Mouse (Mus musculus) spleen, adult 2 months (tissue): ENCODE measurements around the gene Gpr108. TPM values are rescaled to one million over a fixed set of nuclear protein-coding genes. Genes with fewer than 3 reads are reported as not detected.

Source experiments
- DNase-seq, 2 experiments: peaks; one replicate each; pipeline versions ENCODE4 v3.0.0 to v3.0.0-alpha.2; 2012 to 2021; ENCODE audit warnings: low spot score in 2 of 2, low read depth in 1 of 2
- H3K27ac ChIP-seq: fragments of 200-500 bp; 2 replicates; pipeline ENCODE4 v1.5.1; 2012; ENCODE audit warnings: low read length, inconsistent platforms; ENCODE audit not compliant: insufficient read depth
- H3K27me3 ChIP-seq: fragments of 200-500 bp; 2 replicates; pipeline ENCODE4 v1.6.1; 2012; ENCODE audit warnings: mild to moderate bottlenecking, moderate library complexity, low read length, inconsistent platforms; ENCODE audit not compliant: control insufficient read depth, insufficient read depth
- H3K36me3 ChIP-seq: fragments of 200-500 bp; 2 replicates; pipeline ENCODE4 v1.6.1; 2012; ENCODE audit warnings: mild to moderate bottlenecking, low read length, inconsistent platforms; ENCODE audit not compliant: control insufficient read depth, insufficient read depth
- H3K4me1 ChIP-seq: fragments of 200-500 bp; 2 replicates; pipeline ENCODE4 v1.6.1; 2011; ENCODE audit warnings: inconsistent platforms; ENCODE audit not compliant: control insufficient read depth, insufficient read depth, insufficient read length
- H3K4me3 ChIP-seq: fragments of 200-500 bp; 2 replicates; pipeline ENCODE4 v1.5.1; 2011; ENCODE audit warnings: mild to moderate bottlenecking, inconsistent platforms; ENCODE audit not compliant: insufficient read depth, insufficient read length; ENCODE audit errors: extremely low read depth
- CTCF ChIP-seq: fragments of 200-500 bp; IDR thresholded peaks from 2 replicates; pipeline ENCODE4 v1.5.1; 2011; ENCODE audit warnings: mild to moderate bottlenecking, inconsistent platforms; ENCODE audit not compliant: insufficient read depth, insufficient read length, insufficient replicate concordance; ENCODE audit errors: extremely low read depth
- POLR2A ChIP-seq: fragments of 200-500 bp; IDR thresholded peaks from 2 replicates; pipeline ENCODE4 v1.6.1; 2011; ENCODE audit warnings: low read depth, low read length, inconsistent platforms
- WGBS: fragments of 180-500 bp; shearing (Covaris S2); methylation state at CpG from one replicate; pipeline ENCODE4 v1.1.7; 2018; 5-methylcytosine and 5-hydroxymethylcytosine counted together
- polyA plus RNA-seq: library from polyadenylated mRNA; depleted of rRNA; stranded (reverse); fragments of >200 nt; gene quantifications from 2 replicates; pipeline ENCODE4 v1.2.3, GENCODE M21; 2012

Gpr108 gene
- polyA plus RNA-seq, 1 experiment: 38.5 TPM

DNA sequence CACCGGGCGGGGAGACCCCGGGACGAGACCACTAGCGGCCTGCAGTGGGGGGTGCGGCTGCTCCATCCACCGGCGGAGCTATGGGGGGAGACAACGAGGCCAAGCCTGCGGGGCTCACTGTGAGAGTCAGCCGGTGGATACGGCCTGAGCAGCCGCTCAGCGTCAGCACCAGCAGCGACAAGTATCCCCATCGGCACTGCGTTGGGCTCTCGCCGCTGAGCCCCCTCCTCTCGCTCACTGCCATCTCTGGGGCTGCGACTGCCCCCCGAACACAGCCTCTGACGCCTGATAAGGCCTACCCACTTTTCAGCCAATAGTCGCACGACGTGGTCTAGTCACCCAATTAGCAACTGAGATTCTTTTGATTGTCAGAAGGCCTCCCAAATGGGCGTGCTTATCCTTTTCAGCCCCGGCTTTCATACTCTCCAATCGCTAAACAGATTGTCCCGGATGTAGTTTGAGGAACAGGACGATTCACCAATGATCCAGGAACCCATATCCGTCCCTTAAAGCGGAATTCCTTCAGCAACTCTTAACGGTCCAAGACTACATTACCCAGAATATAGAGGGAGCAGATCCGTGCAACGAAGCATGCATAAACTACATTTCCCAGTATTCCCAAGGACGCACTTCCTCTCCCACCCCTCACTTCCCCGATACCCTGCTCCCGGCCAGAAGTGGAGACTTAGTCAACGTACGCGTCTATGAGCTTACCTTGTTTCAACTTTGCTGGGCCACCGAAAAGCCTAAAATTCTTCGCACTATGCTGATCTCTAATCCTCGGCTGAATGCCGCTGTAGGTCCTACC, 649 bp downstream of the Gpr108 start:
- Histone ChIP-seq H3K4me1 (peaks cover 11% of the 10 kb centered on the region; the same call in 1 of the 2 replicates), H3K36me3 (peaks cover 8% of the 10 kb centered on the region), H3K27me3 (no peaks in the 10 kb centered on the region), H3K27ac (peak overlapping the region; percentile 78), H3K4me3 (peak overlapping the region; percentile 81)
- peak; percentile 87 to 96 for DNase-seq
- WGBS: under 1% methylated on average over 46 of the region's 46 CpGs
- TF ChIP-seq CTCF: no peak
- TF ChIP-seq POLR2A: peak; percentile 62

DNA sequence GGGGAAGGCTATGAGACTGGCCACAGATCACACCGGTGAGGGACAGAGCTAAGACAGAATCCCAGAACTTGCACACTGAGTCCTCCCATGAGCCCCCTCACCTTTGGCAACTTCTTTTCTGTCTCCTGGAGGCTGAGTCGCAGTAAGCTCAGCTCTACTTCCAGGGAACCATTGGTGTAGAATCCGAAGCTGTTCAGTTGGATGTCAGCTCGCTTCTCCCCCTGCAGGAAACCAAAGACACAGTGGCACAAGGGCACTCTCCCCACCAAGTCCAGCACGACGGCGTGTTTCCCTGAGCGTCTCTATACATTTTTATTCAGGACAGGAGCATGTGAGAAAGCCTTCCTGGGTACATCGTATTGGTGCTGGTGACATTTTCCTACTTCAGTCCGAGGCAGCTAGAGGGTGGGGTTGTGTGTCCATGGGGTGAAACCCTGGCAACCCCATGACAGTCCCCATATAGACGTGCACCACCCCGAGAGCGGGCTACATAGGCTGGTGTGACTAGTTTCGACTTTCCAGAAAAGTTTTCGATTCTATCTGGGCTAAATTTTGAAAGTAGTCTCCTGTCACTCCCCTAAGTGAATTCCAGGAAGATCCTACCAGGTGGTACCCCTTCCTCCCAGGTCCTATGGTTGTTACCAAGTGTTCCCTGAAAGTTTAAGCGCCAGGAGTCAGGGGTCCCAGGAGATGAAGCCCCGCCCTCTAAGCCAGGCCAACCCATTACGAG, 1.4 kb downstream of the Gpr108 start:
- H3K4me3 ChIP-seq: peak overlapping the region; percentile 81
- no peak for DNase-seq
- peaks cover 12% of the 10 kb centered on the region for H3K36me3 ChIP-seq
- peak overlapping the region; percentile 73; the same call in 1 of the 2 replicates for H3K27ac ChIP-seq
- no peaks in the 10 kb centered on the region for H3K27me3 ChIP-seq
- peaks cover 11% of the 10 kb centered on the region; the same call in 1 of the 2 replicates for H3K4me1 ChIP-seq
- 5% methylated on average over 18 of the region's 18 CpGs for WGBS
- TF ChIP-seq POLR2A: no peak
- no peak for TF ChIP-seq CTCF

DNA sequence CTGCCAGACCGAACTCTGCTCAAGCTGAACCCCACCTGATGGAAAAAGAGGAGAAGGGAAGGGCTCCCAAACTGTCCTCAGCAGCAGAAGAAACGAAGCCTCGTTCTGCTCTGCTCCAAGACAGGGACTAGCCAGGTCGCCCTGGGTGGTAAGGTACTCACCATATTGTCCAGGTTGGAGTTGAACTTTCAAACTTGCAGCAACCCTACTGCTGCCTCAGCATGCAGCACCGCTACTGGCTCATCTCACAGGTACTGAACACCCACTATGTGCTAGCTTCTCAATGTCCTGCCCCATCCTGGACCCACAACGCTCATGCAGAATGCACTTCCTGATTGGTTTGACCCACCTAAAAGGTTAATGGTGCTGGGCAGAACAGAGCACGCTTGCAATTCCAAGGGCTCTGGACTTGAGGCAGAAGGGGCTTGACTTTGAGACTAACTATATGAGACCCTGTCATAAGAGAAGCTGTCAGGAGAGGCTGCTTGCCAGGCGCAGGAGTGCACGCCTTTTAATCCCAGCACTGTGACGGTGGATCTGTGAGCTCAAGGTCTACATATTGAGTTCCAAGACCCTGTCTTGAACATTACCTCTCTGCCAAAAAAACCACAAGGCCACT, 2.8 kb downstream of the Gpr108 start:
- Histone ChIP-seq H3K4me1 (peaks cover 11% of the 10 kb centered on the region; the same call in 1 of the 2 replicates), H3K4me3 (no peak overlapping the region)
- whole genome bisulfite sequencing: 88% methylated on average over 10 of the region's 10 CpGs

DNA sequence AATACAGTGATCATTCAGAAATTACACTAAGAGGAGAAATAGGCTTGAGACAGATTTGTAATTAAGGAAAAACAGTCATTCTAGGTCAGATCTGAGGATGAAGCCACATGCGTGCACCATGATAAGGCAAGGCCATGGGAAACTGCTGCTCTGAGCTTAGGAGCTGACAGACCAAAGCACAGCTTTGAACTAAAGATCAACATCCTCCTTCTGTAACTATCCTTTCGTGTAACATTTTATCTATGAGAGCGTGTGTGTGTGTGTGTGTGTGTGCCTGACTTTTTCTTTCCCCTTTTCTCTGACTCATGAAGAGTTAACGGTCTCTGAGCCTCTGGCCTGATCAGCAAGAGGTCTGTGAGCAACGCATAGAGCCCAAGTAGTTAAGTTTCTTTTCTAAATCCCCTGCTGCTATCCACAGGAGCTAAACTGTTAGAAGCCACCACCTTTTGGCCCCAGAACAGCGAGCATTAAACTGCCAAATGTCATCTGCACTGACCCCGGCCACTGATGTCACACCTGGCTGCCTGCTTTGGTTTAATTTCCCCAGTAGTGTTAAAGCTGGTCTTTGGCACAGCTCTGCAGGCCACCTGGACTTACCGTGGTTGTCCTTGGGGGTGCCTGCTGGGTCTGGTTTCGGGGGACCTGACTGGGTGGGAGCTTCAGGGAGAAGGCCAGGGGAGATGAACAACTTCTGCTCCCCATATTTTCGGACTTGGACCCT, 4.4 kb downstream of the Gpr108 start:
- H3K27me3 ChIP-seq: no peaks in the 10 kb centered on the region
- no peak for DNase-seq
- H3K36me3 ChIP-seq: peaks cover 15% of the 10 kb centered on the region
- 86% methylated on average over 10 of the region's 10 CpGs for WGBS
- peaks cover 10% of the 10 kb centered on the region; the same call in 1 of the 2 replicates for H3K4me1 ChIP-seq
- no peak overlapping the region for H3K27ac ChIP-seq
- H3K4me3 ChIP-seq: no peak overlapping the region
- TF ChIP-seq POLR2A (no peak), CTCF (no peak)

More for the DNA sequence above, 2.8 kb downstream of the Gpr108 start:
- Histone ChIP-seq H3K36me3 (peaks cover 15% of the 10 kb centered on the region), H3K27ac (no peak overlapping the region), H3K27me3 (no peaks in the 10 kb centered on the region)
- TF ChIP-seq POLR2A (no peak), CTCF (no peak)
- no peak for DNase-seq

DNA sequence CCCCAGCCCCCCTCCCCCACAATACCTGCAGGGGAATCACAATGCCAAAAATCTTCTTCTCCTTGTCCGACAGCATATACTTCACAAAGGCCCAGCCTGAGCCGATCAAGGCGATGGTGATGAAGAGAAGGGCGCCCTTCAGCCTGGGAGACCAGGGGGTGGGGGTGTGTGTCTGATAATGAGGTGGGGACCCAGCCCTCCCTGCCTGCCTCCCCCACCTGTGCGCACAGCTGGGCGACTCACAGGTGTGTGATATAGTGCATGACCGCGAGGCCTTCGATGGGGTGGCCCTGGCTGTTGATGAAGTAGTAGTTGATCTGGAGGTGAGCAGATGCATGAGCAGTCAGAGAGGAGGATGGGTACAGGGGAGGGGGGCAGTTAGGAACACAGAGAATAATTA, 11.1 kb downstream of the Gpr108 start:
- 92% methylated on average over 9 of the region's 9 CpGs for WGBS
- no peak overlapping the region for H3K4me3 ChIP-seq
- peaks cover 38% of the 10 kb centered on the region for H3K36me3 ChIP-seq
- no peak overlapping the region for H3K27ac ChIP-seq
- H3K27me3 ChIP-seq: no peaks in the 10 kb centered on the region
- no peak for DNase-seq
- H3K4me1 ChIP-seq: no peaks in the 10 kb centered on the region
- TF ChIP-seq POLR2A (no peak), CTCF (no peak)

DNA sequence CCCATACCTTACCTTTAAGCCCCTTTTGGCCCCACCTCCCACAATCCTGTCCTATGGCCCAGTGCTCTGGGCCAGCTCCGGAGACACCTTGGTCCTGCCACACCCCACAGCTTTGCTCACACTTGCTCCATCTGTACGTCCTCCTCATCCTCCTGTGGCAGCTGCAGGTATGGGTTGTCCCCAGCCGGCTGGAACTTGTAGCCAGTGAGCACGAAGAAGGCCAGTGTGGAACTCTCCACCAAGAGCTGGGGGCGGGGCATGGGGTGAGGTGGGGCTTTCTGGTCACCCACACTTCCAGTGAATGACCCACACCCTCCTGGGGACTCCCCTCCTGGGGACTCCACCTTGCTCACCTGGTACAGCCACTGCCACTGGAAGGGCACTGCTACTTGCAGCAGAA, 12.4 kb downstream of the Gpr108 start:
- H3K4me1 ChIP-seq: no peaks in the 10 kb centered on the region
- WGBS: 97% methylated on average over 5 of the region's 5 CpGs
- DNase-seq: no peak

More for the DNA sequence above, 12.4 kb downstream of the Gpr108 start:
- Histone ChIP-seq H3K27ac (no peak overlapping the region), H3K4me3 (no peak overlapping the region), H3K36me3 (peaks cover 34% of the 10 kb centered on the region), H3K27me3 (no peaks in the 10 kb centered on the region)
- no peak for TF ChIP-seq CTCF
